Mouse (Mus musculus): ENCODE results near the gene Fam131c. TPM values are rescaled to one million over a fixed set of nuclear protein-coding genes. Genes with fewer than 3 reads are reported as not detected.

Fam131c gene
- polyA plus RNA-seq, 1 experiment from 2014 or later: 3.2 TPM

DNA sequence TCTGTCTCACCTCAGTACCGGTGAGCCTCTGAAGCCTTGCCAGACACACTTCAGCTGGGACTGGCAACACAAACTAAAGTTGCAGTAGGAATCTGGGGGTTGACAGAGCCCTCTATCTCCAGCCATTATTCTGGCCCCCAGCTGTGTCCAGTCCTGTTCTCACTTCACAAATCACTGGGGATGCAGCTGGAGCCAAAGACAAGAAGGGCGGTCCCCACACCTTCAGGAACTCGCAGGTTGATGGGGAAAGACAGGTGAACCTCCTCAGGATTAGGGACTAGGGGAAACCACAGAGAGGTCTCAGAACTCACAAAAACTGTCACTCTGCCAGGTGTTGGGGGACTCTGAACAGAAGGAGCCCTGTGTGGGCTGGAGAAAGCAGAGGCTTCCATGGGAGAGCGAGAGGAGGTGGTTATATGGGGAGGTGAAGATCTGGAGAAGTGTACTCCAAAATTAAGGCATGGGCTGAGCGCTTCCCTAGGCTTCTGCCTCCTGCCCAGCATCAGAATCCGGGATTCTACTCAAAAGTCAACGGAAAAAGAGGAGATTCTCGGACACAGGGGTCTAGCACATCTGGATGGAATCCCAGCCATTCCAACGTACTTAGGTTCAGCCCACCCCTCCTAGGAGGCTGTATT is 52.3 kb downstream of the Fam131c start, which contains the start of gene Hspb7:
TSS of gene Hspb7 (plus strand) at position 588 of the 638 bp plus-strand sequence.
- 36% methylated on average over 9 of the region's 9 CpGs for WGBS

DNA sequence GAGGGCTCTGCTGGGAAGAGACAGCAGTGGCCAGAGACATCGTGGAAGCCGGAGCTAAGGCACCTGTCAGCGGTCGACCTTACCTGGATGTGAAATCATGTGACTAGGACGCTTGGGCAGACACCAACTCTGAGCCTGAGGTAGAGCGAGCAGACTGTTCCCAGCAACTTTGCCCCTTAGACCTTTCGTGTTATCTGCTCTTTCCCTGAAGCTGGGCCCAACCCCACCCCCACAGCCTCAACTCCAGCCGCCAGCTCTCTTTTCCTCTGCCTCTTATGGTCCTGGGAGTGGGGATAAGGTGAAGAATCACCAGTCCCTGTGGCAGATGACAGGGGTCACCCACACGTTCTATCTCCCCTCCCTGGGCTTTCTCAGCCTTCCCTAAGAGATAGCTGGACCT is 52.9 kb downstream of the Fam131c start:
- Histone ChIP-seq H3K36me3 (ENCODE audit: insufficient read depth) (no peaks in the 10 kb centered on the region), H3K9ac (no peak overlapping the region), H3K4me1 (ENCODE audit: insufficient read depth) (0 out of 2 replicates have a peak, but pooled peaks cover 10% of the 10 kb centered on the region), H3K27me3 (ENCODE audit: insufficient read depth, low read length) (no peaks in the 10 kb centered on the region), H3K4me2 (no peak overlapping the region), H3K4me3 (ENCODE audit: low read depth, low read length) (no peak overlapping the region), H3K27ac (ENCODE audit: low read depth) (peak overlapping the region; percentile 33), H3K9me3 (ENCODE audit: low read depth, low read length) (no peaks in the 10 kb centered on the region)
- ATAC-seq (ENCODE audit: insufficient read depth) (no peak), DNase-seq (no peak)
- no peak for TF ChIP-seq CTCF (IDR thresholded peaks at IDR 0.05; ENCODE audit: low read depth)
- 33% methylated on average over 9 of the region's 9 CpGs for WGBS

More for the DNA sequence above, 52.3 kb downstream of the Fam131c start, which contains the start of gene Hspb7:
- H3K27ac ChIP-seq (ENCODE audit: low read depth): peak within 1 kb of the TSS; percentile 33
- H3K4me1 ChIP-seq (ENCODE audit: insufficient read depth): 0 out of 2 replicates have a peak, but pooled peaks cover 10% of the 10 kb centered on the region
- no peak for TF ChIP-seq CTCF (IDR thresholded peaks at IDR 0.05; ENCODE audit: low read depth)
- H3K9ac ChIP-seq: peak within 1 kb of the TSS; percentile 10; the same call in 1 of the 2 replicates
- no peaks in the 10 kb centered on the region for H3K27me3 ChIP-seq (ENCODE audit: insufficient read depth, low read length)
- H3K4me3 ChIP-seq (ENCODE audit: low read depth, low read length): peak within 1 kb of the TSS; percentile 0; the same call in 1 of the 2 replicates
- H3K36me3 ChIP-seq (ENCODE audit: insufficient read depth): no peaks in the 10 kb centered on the region
- ATAC-seq (ENCODE audit: insufficient read depth) (no peak), DNase-seq (peak; percentile 25)
- H3K4me2 ChIP-seq: no peak within 1 kb of the TSS; the same call in 1 of the 2 replicates
- no peaks in the 10 kb centered on the region for H3K9me3 ChIP-seq (ENCODE audit: low read depth, low read length)

DNA sequence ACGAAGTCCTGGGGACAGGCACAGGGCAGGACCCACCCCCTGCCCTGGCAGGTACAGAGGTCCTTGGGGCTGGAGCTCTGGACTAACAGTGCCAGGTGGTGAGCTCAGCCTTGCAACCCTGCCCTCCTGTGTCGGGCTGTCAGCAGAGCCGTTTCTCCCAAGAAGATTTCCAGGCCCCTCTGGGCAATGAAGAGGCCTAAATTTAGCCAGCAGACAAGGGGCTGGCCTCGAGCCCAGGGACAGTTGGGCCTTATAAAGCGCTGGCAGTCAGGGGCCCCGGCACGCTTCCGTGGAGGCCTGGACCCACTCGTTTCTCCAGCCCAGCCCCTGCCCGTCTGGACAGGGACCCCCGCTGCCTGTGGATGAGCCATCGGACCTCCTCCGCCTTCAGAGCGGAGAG is 53.4 kb downstream of the Fam131c start:
- peak overlapping the region; percentile 10; the same call in 1 of the 2 replicates for H3K9ac ChIP-seq
- 46% methylated on average over 14 of the region's 14 CpGs for WGBS

DNA sequence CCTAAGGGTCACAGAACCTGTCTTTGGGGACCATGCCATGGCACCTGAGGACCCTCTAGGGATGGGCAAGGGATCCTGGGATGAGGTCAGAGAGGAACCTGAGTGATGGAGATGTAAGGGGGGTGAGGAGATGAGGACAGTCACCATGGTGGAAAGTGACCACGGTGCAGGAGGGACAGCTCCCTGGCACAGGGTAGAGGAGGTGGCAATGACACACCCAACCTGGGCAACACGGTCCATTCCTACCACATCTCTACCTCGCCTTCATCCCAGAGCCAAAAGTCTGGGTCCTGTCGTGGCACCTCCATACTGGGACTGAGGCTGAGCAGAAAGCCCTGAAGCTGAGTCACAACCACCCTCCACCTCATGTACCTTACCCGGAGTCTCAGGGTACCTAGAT is 54.8 kb downstream of the Fam131c start:
- H3K27me3 ChIP-seq (ENCODE audit: insufficient read depth, low read length): no peaks in the 10 kb centered on the region
- DNase-seq (no peak), ATAC-seq (ENCODE audit: insufficient read depth) (no peak)
- H3K36me3 ChIP-seq (ENCODE audit: insufficient read depth): no peaks in the 10 kb centered on the region
- no peak overlapping the region for H3K9ac ChIP-seq
- TF ChIP-seq CTCF (IDR thresholded peaks at IDR 0.05; ENCODE audit: low read depth): no peak
- no peak overlapping the region for H3K4me2 ChIP-seq
- H3K9me3 ChIP-seq (ENCODE audit: low read depth, low read length): no peaks in the 10 kb centered on the region
- H3K4me3 ChIP-seq (ENCODE audit: low read depth, low read length): no peak overlapping the region
- H3K4me1 ChIP-seq (ENCODE audit: insufficient read depth): peaks cover 13% of the 10 kb centered on the region; the same call in 1 of the 2 replicates
- 70% methylated on average over 5 of the region's 5 CpGs for WGBS
- no peak overlapping the region for H3K27ac ChIP-seq (ENCODE audit: low read depth)

More for the DNA sequence above, 53.4 kb downstream of the Fam131c start:
- peak overlapping the region; percentile 33 for H3K27ac ChIP-seq (ENCODE audit: low read depth)
- peaks cover 10% of the 10 kb centered on the region; the same call in 1 of the 2 replicates for H3K4me1 ChIP-seq (ENCODE audit: insufficient read depth)
- no peaks in the 10 kb centered on the region for H3K27me3 ChIP-seq (ENCODE audit: insufficient read depth, low read length)
- no peak for ATAC-seq (ENCODE audit: insufficient read depth)
- TF ChIP-seq CTCF (IDR thresholded peaks at IDR 0.05; ENCODE audit: low read depth): no peak
- no peaks in the 10 kb centered on the region for H3K9me3 ChIP-seq (ENCODE audit: low read depth, low read length)
- H3K4me2 ChIP-seq: no peak overlapping the region; the same call in 1 of the 2 replicates
- peak; percentile 71 for DNase-seq
- peak overlapping the region; percentile 0; the same call in 1 of the 2 replicates for H3K4me3 ChIP-seq (ENCODE audit: low read depth, low read length)
- no peaks in the 10 kb centered on the region for H3K36me3 ChIP-seq (ENCODE audit: insufficient read depth)

DNA sequence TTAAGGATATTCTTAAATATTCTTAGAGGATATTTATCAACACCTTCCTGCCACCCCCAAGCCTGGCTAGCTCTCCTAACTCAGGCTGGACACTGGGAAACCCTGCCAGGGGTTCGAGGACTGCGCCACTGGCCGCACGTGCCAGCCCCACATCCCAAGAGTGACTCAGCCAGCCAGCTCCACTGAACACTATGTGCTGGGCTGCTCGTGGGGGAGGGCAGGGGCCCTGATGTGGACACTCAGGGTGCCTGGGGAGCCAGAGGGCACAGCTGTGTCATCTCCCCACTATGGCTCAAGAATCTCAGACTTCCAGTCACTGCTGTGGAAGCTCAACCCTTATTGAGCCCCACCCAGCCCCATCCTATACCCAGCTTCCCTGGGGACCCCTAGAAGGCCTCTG is 55.3 kb downstream of the Fam131c start:
- Histone ChIP-seq H3K27me3 (ENCODE audit: insufficient read depth, low read length) (no peaks in the 10 kb centered on the region), H3K9me3 (ENCODE audit: low read depth, low read length) (no peaks in the 10 kb centered on the region), H3K4me2 (0 out of 2 replicates have a peak overlapping the region, but pooled peaks have one; percentile 4), H3K27ac (ENCODE audit: low read depth) (no peak overlapping the region), H3K9ac (no peak overlapping the region), H3K4me3 (ENCODE audit: low read depth, low read length) (no peak overlapping the region), H3K36me3 (ENCODE audit: insufficient read depth) (no peaks in the 10 kb centered on the region), H3K4me1 (ENCODE audit: insufficient read depth) (peaks cover 13% of the 10 kb centered on the region; the same call in 1 of the 2 replicates)
- ATAC-seq (ENCODE audit: insufficient read depth) (no peak), DNase-seq (no peak)
- no peak for TF ChIP-seq CTCF (IDR thresholded peaks at IDR 0.05; ENCODE audit: low read depth)
- 77% methylated on average over 5 of the region's 5 CpGs for WGBS

DNA sequence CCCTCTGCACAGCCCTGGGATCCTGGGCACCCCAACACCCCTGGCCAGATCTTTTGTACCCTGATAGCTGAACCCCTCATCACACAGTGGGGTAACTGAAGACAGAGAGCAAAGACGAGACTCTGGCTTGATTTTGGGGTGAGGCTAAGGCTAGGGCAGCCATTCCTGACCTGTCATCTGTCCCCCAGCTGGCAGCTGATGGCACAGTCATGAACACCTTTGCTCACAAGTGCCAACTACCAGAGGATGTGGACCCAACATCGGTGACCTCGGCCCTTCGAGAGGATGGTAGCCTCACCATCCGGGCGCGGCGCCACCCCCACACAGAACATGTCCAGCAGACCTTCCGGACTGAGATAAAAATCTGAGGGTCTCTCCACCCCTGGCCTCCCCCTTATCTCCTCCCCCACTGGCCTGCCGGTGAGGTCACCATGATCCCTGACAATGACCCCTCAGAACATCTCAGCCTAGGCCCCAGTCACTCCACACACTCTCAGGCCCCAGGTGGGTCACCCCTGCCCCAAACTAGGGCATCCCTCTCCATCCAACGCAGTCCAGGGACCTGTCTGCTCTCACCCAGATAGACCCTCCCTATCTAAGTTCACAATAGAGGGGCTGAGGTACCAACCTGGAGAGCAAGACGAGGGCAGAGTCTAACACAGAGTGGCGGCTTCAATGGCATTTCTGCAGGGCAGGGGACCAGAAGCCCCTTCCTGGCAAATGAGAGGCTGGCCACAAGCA is 55.8 kb downstream of the Fam131c start:
- 78% methylated on average over 13 of the region's 13 CpGs for WGBS

More for the DNA sequence above, 55.8 kb downstream of the Fam131c start:
- H3K36me3 ChIP-seq (ENCODE audit: insufficient read depth): no peaks in the 10 kb centered on the region
- no peak overlapping the region for H3K27ac ChIP-seq (ENCODE audit: low read depth)
- H3K9ac ChIP-seq: no peak overlapping the region
- peaks cover 13% of the 10 kb centered on the region; the same call in 1 of the 2 replicates for H3K4me1 ChIP-seq (ENCODE audit: insufficient read depth)
- H3K9me3 ChIP-seq (ENCODE audit: low read depth, low read length): no peaks in the 10 kb centered on the region
- 0 out of 2 replicates have a peak overlapping the region, but pooled peaks have one; percentile 4 for H3K4me2 ChIP-seq
- no peaks in the 10 kb centered on the region for H3K27me3 ChIP-seq (ENCODE audit: insufficient read depth, low read length)
- no peak for TF ChIP-seq CTCF (IDR thresholded peaks at IDR 0.05; ENCODE audit: low read depth)
- ATAC-seq (ENCODE audit: insufficient read depth) (no peak), DNase-seq (no peak)
- H3K4me3 ChIP-seq (ENCODE audit: low read depth, low read length): no peak overlapping the region
